Mouse (Mus musculus): ENCODE data around the gene Tnf.

- TF ChIP-seq CTCF (IDR thresholded peaks at IDR 0.05) (no peak), EP300 (IDR thresholded peaks at IDR 0.05; ENCODE audit: insufficient read depth, low read depth, low read length) (no peak)
Observed at GRCm38 (mm10) chr17:35248986-35249385, 47.2 kb upstream of the Tnf start.
